Mouse (Mus musculus) heart, adult 2 months (tissue): ENCODE data around the gene Lman2. TPM values are rescaled to one million over a fixed set of nuclear protein-coding genes. Genes with fewer than 3 reads are reported as not detected.

ENCODE experiments used
- DNase-seq, 2 experiments: peaks; one replicate each; pipeline ENCODE4 v3.0.0; 2021
- H3K27ac ChIP-seq: fragments of 200-600 bp; 2 replicates; pipeline ENCODE4 v1.8.1; 2022
- H3K27me3 ChIP-seq: fragments of 200-500 bp; 2 replicates; pipeline ENCODE4 v1.6.1; 2012; ENCODE audit warnings: mild to moderate bottlenecking, low read length, inconsistent platforms, mixed read lengths; ENCODE audit not compliant: control insufficient read depth, insufficient read depth
- H3K36me3 ChIP-seq: fragments of 200-500 bp; 2 replicates; pipeline ENCODE4 v1.6.1; 2012; ENCODE audit warnings: low read length, inconsistent platforms; ENCODE audit not compliant: control insufficient read depth, insufficient read depth
- H3K4me1 ChIP-seq: fragments of 200-500 bp; 2 replicates; pipeline ENCODE4 v1.6.1; 2011; ENCODE audit warnings: low read length; ENCODE audit not compliant: control insufficient read depth, insufficient read depth
- H3K4me3 ChIP-seq: fragments of 200-600 bp; 2 replicates; pipeline ENCODE4 v1.8.1; 2022
- H3K79me2 ChIP-seq: fragments of 200-500 bp; replicated peaks from 2 replicates; pipeline ENCODE4 v1.6.1; 2012; ENCODE audit warnings: mild to moderate bottlenecking, inconsistent platforms, low read length, moderate library complexity, mixed read lengths; ENCODE audit not compliant: control insufficient read depth, insufficient read depth
- H3K9ac ChIP-seq: fragments of 200-500 bp; 2 replicates; pipeline ENCODE4 v1.6.1; 2012; ENCODE audit warnings: low read depth, mild to moderate bottlenecking, control low read depth, inconsistent platforms, low read length, mixed read lengths
- CTCF ChIP-seq: fragments of 200-600 bp; IDR thresholded peaks from 2 replicates; pipeline ENCODE4 v1.8.1; 2022; ENCODE audit warnings: antibody characterized with exemption, mild to moderate bottlenecking, moderate library complexity
- EP300 ChIP-seq: fragments of 200-500 bp; IDR thresholded peaks from 2 replicates; pipeline ENCODE4 v1.6.1; 2011; ENCODE audit warnings: low read depth, low read length, control low read depth; ENCODE audit not compliant: insufficient read depth
- POLR2A ChIP-seq: fragments of 200-500 bp; IDR thresholded peaks from 2 replicates; pipeline ENCODE4 v1.6.1; 2011; ENCODE audit warnings: mild to moderate bottlenecking, low read depth, low read length, control low read depth; ENCODE audit not compliant: insufficient read depth
- WGBS: fragments of 180-500 bp; shearing (Covaris S2); methylation state at CpG from one replicate; pipeline ENCODE4 v1.1.7; 2018; 5-methylcytosine and 5-hydroxymethylcytosine counted together
- intact Hi-C: fragments of 180-260 bp; cut with DNase I; formaldehyde crosslinking; loops from one replicate; pipeline ENCODE4 v1.15.1; 2025
- polyA plus RNA-seq: library from polyadenylated mRNA; depleted of rRNA; stranded (reverse); fragments of >200 nt; gene quantifications from 2 replicates; pipeline ENCODE4 v1.2.3, GENCODE M21; 2012
- total RNA-seq, 2 experiments: library from RNA; stranded (reverse); gene quantifications; 2 replicates each; pipeline ENCODE4 v1.2.3; 2021

The Lman2 gene
- total and polyA plus RNA-seq, 3 experiments, result 50.5 to 52.6 (median 52.2) TPM

DNA sequence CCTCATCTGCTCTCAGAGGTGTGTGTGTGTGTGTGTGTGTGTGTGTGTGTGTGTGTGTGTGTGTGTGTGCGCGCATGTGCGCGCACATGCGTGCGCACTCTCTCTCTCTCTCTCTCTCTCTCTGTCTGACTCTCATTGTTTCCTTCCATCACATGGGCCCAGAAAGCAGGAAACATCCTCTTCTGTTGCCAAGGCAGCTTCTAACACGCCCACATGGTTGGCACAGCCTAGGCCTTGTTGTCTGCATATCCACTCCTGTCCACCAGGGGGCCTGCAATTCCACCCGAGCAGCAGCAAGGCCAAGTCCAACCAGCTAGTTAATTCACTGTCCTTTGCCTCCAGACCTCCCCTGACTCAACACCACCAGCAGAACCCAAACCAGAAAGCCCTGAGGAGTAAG lies 35.0 kb downstream of the Lman2 start:
- TF ChIP-seq POLR2A (no peak), CTCF (peak; percentile 85), EP300 (0 out of 2 replicates have a peak, but pooled peaks have one; percentile 49)
- 29% methylated on average over 8 of the region's 8 CpGs for WGBS
- no peak overlapping the region for H3K4me3 ChIP-seq
- H3K4me1 ChIP-seq, result peaks cover 2% of the 10 kb centered on the region
- no peaks in the 10 kb centered on the region for H3K27me3 ChIP-seq
- peak; percentile 78 to 85 for DNase-seq
- H3K36me3 ChIP-seq, result no peaks in the 10 kb centered on the region
- intact Hi-C loops, result loop anchor here (2.0 to 10.0 kb wide), 2 partner anchors 35 to 223 kb away; partner anchors contain the start of genes Lman2, Uimc1 and Zfp346
- no peaks in the 10 kb centered on the region for H3K79me2 ChIP-seq
- no peak overlapping the region for H3K27ac ChIP-seq
- no peak overlapping the region for H3K9ac ChIP-seq

- Histone ChIP-seq H3K4me3 (no peak overlapping the region), H3K27ac (no peak overlapping the region), H3K9ac (no peak overlapping the region), H3K36me3 (no peaks in the 10 kb centered on the region), H3K4me1 (peaks cover 2% of the 10 kb centered on the region), H3K79me2 (no peaks in the 10 kb centered on the region), H3K27me3 (no peaks in the 10 kb centered on the region)
- 35% methylated on average over 4 of the region's 4 CpGs for WGBS
- TF ChIP-seq EP300 (no peak), CTCF (no peak), POLR2A (no peak)
- no peak for DNase-seq
- intact Hi-C loops, result loop anchor here (10.0 kb wide), 1 partner anchor 222 kb away; the partner anchor contains the start of genes Uimc1 and Zfp346
These were observed 35.4 kb downstream of the Lman2 start for GRCm38 (mm10) chr13:55327169-55327568.

DNA sequence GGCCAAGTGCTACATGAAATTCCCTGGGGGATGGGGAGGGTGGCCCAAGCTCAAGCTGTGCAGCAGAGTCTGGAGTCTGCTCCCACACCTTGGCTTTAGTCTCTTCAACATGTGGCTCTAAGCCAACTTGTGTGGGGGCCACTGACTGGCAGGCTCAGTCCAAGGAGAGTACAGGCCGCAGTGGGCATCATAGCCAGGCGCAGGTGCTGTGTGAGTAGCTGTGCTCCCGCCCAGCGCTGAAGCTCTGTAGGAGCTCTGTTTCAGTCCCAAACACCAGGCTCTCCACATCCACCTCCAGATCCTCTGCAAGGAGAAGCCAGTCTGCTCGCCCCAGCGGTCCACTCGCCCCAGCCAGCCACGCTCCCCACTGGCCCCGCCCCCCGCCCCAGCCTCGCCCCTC lies 37.0 kb downstream of the Lman2 start:
- intact Hi-C loops, result loop anchor here (10.0 kb wide), 1 partner anchor 221 kb away; the partner anchor contains the start of genes Uimc1 and Zfp346
- DNase-seq, result no peak
- Histone ChIP-seq H3K27ac (no peak overlapping the region), H3K9ac (no peak overlapping the region), H3K4me1 (peaks cover 4% of the 10 kb centered on the region), H3K4me3 (no peak overlapping the region), H3K79me2 (peaks cover 3% of the 10 kb centered on the region; the same call in 1 of the 2 replicates), H3K27me3 (no peaks in the 10 kb centered on the region), H3K36me3 (no peaks in the 10 kb centered on the region)
- WGBS, result 74% methylated on average over 11 of the region's 11 CpGs
- no peak for TF ChIP-seq CTCF

- peak overlapping the region; percentile 85 for H3K27ac ChIP-seq
- DNase-seq, result no peak
- peak overlapping the region; percentile 84 for H3K4me3 ChIP-seq
- no peaks in the 10 kb centered on the region for H3K27me3 ChIP-seq
- peaks cover 3% of the 10 kb centered on the region for H3K4me1 ChIP-seq
- H3K9ac ChIP-seq, result peak overlapping the region; percentile 90
- no peaks in the 10 kb centered on the region for H3K36me3 ChIP-seq
- no peak for TF ChIP-seq EP300
- peak; percentile 54 for TF ChIP-seq CTCF
- TF ChIP-seq POLR2A, result no peak
- intact Hi-C loops, result loop anchor here (5.0 to 10.0 kb wide), 3 partner anchors 110 to 217 kb away; partner anchors contain the start of genes Uimc1 and Zfp346
- peaks cover 3% of the 10 kb centered on the region; the same call in 1 of the 2 replicates for H3K79me2 ChIP-seq
- under 1% methylated on average over 31 of the region's 31 CpGs for WGBS
These were observed 40.3 kb downstream of the Lman2 start for GRCm38 (mm10) chr13:55322130-55322825.

DNA sequence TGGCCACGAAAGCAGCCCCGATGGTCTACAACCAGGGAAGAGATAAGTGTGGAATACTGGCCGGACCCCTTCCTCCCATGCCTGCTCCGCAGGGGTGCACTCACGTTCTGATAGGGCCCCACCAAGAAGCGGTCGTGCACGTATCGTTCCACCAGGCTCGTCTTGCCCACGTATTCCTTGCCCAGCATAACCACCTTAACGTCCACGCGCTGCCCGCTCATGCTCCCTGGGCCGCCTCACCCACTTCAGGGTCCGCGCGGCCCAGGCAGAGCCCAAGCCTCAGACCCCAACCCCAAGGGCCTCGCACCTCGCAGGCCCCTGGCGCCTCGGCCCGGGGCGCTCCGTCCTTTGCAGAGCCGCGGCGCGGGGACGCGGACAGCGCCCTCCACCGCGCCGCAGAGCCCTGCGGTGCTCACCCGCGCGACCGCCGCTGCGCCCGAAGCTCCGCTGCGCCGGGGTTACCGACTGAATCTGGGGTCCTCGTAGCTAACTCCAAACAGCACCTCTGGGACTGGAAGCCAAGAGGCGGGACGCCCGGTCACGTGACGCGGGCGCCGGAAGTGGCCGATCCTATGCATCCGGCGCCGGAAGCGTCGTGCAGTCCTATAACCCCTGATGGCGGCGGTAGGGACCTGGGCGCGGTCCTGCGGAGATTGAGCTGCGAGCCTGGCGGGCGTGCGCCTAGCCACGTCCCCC lies 41.0 kb downstream of the Lman2 start, which contains the start of gene Rab24:
Rab24 (minus strand) TSS at position 513 of the 696 bp plus-strand sequence.
- TF ChIP-seq POLR2A (peak; percentile 78), EP300 (no peak)
- no peaks in the 10 kb centered on the region for H3K36me3 ChIP-seq
- H3K4me1 ChIP-seq, result peaks cover 3% of the 10 kb centered on the region
- peaks cover 3% of the 10 kb centered on the region; the same call in 1 of the 2 replicates for H3K79me2 ChIP-seq
- H3K27ac ChIP-seq, result peak within 1 kb of the TSS; percentile 85
- peak within 1 kb of the TSS; percentile 90 for H3K9ac ChIP-seq
- DNase-seq, result peak; percentile 92
- no peaks in the 10 kb centered on the region for H3K27me3 ChIP-seq
- H3K4me3 ChIP-seq, result peak within 1 kb of the TSS; percentile 84
- intact Hi-C loops, result loop anchor here (5.0 to 10.0 kb wide), 3 partner anchors 109 to 217 kb away; partner anchors contain the start of genes Uimc1 and Zfp346
- under 1% methylated on average over 72 of the region's 73 CpGs for WGBS
